Mouse (Mus musculus): ENCODE measurements around the gene Snap29.

The Snap29 gene

GRCm38 (mm10) chr16:17405736-17406443 is at the start of gene Snap29, which contains the start of gene Pi4ka:
TSS of gene Snap29 (plus strand) at chr16:17405986.
TSS of gene Pi4ka (minus strand) at chr16:17406314.
- DNase-seq (ENCODE audit: low spot score), result peak; percentile 99

GRCm38 (mm10) chr16:17356031-17356430 is 49.8 kb upstream of the Snap29 start:
- no peak for DNase-seq (ENCODE audit: low spot score)

GRCm38 (mm10) chr16:17358787-17359186 is 47.0 kb upstream of the Snap29 start:
- DNase-seq (ENCODE audit: low spot score), result no peak

- no peak for DNase-seq (ENCODE audit: low spot score)
Measured at GRCm38 (mm10) chr16:17382306-17382705, 23.5 kb upstream of the Snap29 start.

GRCm38 (mm10) chr16:17383594-17384326 is 22.0 kb upstream of the Snap29 start:
- DNase-seq (ENCODE audit: low spot score), result no peak

- no peak for DNase-seq (ENCODE audit: low spot score)
Measured at GRCm38 (mm10) chr16:17392784-17393183, 13.0 kb upstream of the Snap29 start.

GRCm38 (mm10) chr16:17402855-17403254 is 2.9 kb upstream of the Snap29 start:
- DNase-seq (ENCODE audit: low spot score), result no peak

- peak; percentile 79 for DNase-seq (ENCODE audit: low spot score)
Measured at GRCm38 (mm10) chr16:17405271-17405696, 502 bp upstream of the Snap29 start.

- peak; percentile 25 for DNase-seq (ENCODE audit: low spot score)
Measured at GRCm38 (mm10) chr16:17406512-17407231, 886 bp downstream of the Snap29 start.

- DNase-seq (ENCODE audit: low spot score), result no peak
Measured at GRCm38 (mm10) chr16:17409046-17409445, 3.3 kb downstream of the Snap29 start.

- DNase-seq (ENCODE audit: low spot score), result no peak
Measured at GRCm38 (mm10) chr16:17410209-17410608, 4.4 kb downstream of the Snap29 start.

GRCm38 (mm10) chr16:17423021-17423420 is 17.2 kb downstream of the Snap29 start:
- DNase-seq (ENCODE audit: low spot score), result no peak

- no peak for DNase-seq (ENCODE audit: low spot score)
Measured at GRCm38 (mm10) chr16:17432576-17432975, 26.8 kb downstream of the Snap29 start.

GRCm38 (mm10) chr16:17451541-17452372 is 46.0 kb downstream of the Snap29 start, which contains the start of gene Crkl:
TSS of gene Crkl (plus strand) at chr16:17451987.
- peak; percentile 95 for DNase-seq (ENCODE audit: low spot score)

GRCm38 (mm10) chr16:17452373-17452715 is 46.6 kb downstream of the Snap29 start:
- peak; percentile 18 for DNase-seq (ENCODE audit: low spot score)

GRCm38 (mm10) chr16:17456901-17457300 is 51.1 kb downstream of the Snap29 start:
- no peak for DNase-seq (ENCODE audit: low spot score)

GRCm38 (mm10) chr16:17460254-17460653 is 54.5 kb downstream of the Snap29 start:
- no peak for DNase-seq (ENCODE audit: low spot score)

GRCm38 (mm10) chr16:17461596-17461995 is 55.8 kb downstream of the Snap29 start:
- DNase-seq (ENCODE audit: low spot score), result no peak

- no peak for DNase-seq (ENCODE audit: low spot score)
Measured at GRCm38 (mm10) chr16:17463184-17463583, 57.4 kb downstream of the Snap29 start.

- no peak for DNase-seq (ENCODE audit: low spot score)
Measured at GRCm38 (mm10) chr16:17466875-17467663, 61.3 kb downstream of the Snap29 start.

GRCm38 (mm10) chr16:17472498-17472897 is 66.7 kb downstream of the Snap29 start:
- DNase-seq (ENCODE audit: low spot score), result no peak
